Mouse (Mus musculus) kidney, embryonic 16.5 days (tissue): Measurements from ENCODE around the gene Cd46. TPM values are rescaled to one million over a fixed set of nuclear protein-coding genes. Genes with fewer than 3 reads are reported as not detected.

Experiments used
- ATAC-seq: fragments of 200-750 bp; cut with Nextera tagmentation; 2 replicates; pipeline ENCODE4 v1.8.0; 2017; ENCODE audit warnings: moderate TSS enrichment; ENCODE audit not compliant: low FRiP score, low TSS enrichment
- H3K27ac ChIP-seq: fragments of 300-500 bp; sonication (generic); 2 replicates; pipeline ENCODE4 v1.5.1; 2014; ENCODE audit warnings: low read length
- H3K27me3 ChIP-seq: fragments of 300-500 bp; sonication (generic); 2 replicates; pipeline ENCODE4 v1.6.1; 2014; ENCODE audit warnings: low read length, control low read depth, mixed read lengths; ENCODE audit not compliant: insufficient read depth
- H3K36me3 ChIP-seq: fragments of 300-500 bp; sonication (generic); 2 replicates; pipeline ENCODE4 v1.6.1; 2014; ENCODE audit warnings: low read length, control low read depth, mixed read lengths; ENCODE audit not compliant: insufficient read depth
- H3K4me1 ChIP-seq: fragments of 300-500 bp; sonication (generic); 2 replicates; pipeline ENCODE4 v1.6.1; 2014; ENCODE audit warnings: low read length, control low read depth, mixed read lengths; ENCODE audit not compliant: insufficient read depth
- H3K4me2 ChIP-seq: fragments of 300-500 bp; sonication (generic); replicated peaks from 2 replicates; pipeline ENCODE4 v1.6.1; 2014; ENCODE audit warnings: low read depth, low read length
- H3K4me3 ChIP-seq: fragments of 300-500 bp; sonication (generic); 2 replicates; pipeline ENCODE4 v1.5.1; 2014; ENCODE audit warnings: mild to moderate bottlenecking, low read length
- H3K9ac ChIP-seq: fragments of 300-500 bp; sonication (generic); replicated peaks from 2 replicates; pipeline ENCODE4 v1.6.1; 2014; ENCODE audit warnings: low read length
- H3K9me3 ChIP-seq: fragments of 300-500 bp; sonication (generic); 2 replicates; pipeline ENCODE4 v1.6.1; 2016; ENCODE audit warnings: low read length, control low read depth
- WGBS: fragments of 180-500 bp; shearing (Covaris S2); extraction: QIAGEN DNeasy Blood & Tissue Kit; methylation state at CpG from one replicate; pipeline ENCODE4 v1.1.7; 2014; 5-methylcytosine and 5-hydroxymethylcytosine counted together
- polyA plus RNA-seq: library from polyadenylated mRNA; unstranded; fragments of >200 nt; fragmentation: Nextera tagmentation; extraction: Ambion mirVana; gene quantifications from 2 replicates; pipeline ENCODE4 v1.2.1, GENCODE M21; 2015

Cd46 gene
- polyA plus RNA-seq, 1 experiment from 2014 or later = 1.1 TPM

DNA sequence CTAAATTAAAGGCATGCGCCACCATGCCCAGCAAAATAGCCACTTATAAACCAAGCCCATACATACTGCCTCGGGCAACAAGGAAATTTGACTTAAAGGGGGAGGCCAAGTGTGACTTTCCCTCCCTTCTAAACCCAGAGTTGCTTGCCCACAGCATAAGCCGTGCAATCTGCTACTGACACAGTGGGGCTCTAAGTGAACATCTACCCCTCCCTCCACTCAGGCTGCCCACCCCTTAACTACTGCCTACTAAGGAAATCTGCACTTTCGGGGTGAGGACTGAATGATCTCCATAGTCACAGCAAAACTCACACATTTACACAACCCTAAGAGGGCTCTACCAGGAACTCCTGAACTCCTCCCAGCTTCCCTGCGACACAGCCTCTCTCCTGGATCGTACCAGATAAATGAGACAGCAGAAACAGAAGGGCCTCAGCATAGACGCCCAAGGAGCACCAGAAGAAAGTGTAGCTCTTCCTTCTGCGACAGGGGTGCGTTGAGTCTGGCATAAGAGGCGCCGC is 290 bp downstream of the Cd46 start:
- 19% methylated on average over 11 of the region's 11 CpGs for WGBS
- no peaks in the 10 kb centered on the region for H3K27me3 ChIP-seq
- H3K27ac ChIP-seq = peak overlapping the region; percentile 61
- H3K36me3 ChIP-seq = 0 out of 2 replicates have a peak, but pooled peaks cover 5% of the 10 kb centered on the region
- ATAC-seq = peak; percentile 92
- no peaks in the 10 kb centered on the region for H3K9me3 ChIP-seq
- peaks cover 9% of the 10 kb centered on the region for H3K4me1 ChIP-seq
- peak overlapping the region; percentile 59 for H3K4me3 ChIP-seq
- H3K9ac ChIP-seq = peak overlapping the region; percentile 73
- peak overlapping the region; percentile 74 for H3K4me2 ChIP-seq

DNA sequence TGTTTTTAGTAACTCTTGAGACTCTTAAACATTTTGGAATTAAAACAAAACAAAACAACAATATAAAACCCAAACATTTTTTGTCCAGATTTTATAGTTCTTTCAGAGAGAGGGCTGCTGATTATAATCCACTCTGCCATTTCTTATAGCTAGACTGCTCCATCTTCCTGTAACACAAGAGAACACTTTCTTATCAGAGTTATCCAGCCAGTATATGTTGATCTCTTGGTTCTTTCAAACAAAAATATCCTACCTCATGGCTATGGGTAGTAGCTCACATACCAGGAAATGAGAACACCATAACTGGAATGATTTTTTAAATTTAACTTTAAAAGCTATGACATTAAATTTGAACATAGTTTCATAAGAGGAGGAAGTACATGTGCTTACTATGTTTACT is 9.9 kb downstream of the Cd46 start:
- no peak overlapping the region for H3K9ac ChIP-seq
- no peaks in the 10 kb centered on the region for H3K4me1 ChIP-seq
- no peaks in the 10 kb centered on the region for H3K36me3 ChIP-seq
- ATAC-seq = no peak
- H3K9me3 ChIP-seq = no peaks in the 10 kb centered on the region
- H3K27ac ChIP-seq = no peak overlapping the region
- H3K27me3 ChIP-seq = no peaks in the 10 kb centered on the region
- H3K4me2 ChIP-seq = no peak overlapping the region
- H3K4me3 ChIP-seq = no peak overlapping the region

DNA sequence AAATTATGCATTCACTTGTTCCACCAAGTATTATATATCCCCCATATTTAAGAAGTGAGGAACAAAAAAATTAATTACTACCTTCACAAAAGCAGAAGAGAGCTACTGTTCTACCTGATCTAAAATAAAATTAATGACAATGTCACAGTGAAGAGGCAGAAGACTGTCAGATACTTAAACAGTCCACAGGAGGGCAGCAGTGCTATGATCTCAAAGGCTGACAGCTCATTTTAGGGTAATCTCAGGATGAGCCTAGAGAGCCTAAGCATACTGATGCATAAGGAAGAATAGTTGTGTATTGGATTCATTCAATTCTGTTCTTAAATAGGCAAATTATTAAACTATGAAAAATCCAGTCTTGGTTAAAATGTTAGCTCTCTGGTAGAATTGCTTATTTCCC is 51.6 kb downstream of the Cd46 start:
- no peaks in the 10 kb centered on the region for H3K27me3 ChIP-seq
- no peak for ATAC-seq

DNA sequence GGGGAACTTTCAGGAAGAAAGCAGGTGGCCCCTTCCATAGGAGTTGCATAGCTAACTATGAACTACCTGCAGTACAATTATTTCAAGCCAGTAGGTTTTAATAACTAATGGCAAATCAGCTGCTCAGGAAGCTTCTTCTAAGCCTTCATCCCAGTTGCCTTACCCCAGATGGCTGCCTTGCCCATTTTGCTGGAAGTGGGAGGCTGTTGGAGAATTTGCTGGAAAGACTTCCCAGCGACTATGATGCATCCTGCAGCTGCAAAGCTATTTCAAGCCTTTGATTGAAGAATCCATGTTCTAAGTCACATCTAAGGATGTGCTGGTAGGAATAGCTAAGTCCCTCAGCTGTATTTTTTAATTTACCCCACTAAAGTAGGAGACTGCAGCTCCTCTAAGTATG is 53.7 kb downstream of the Cd46 start:
- Histone ChIP-seq H3K4me2 (no peak overlapping the region), H3K9ac (no peak overlapping the region), H3K36me3 (no peaks in the 10 kb centered on the region), H3K9me3 (no peaks in the 10 kb centered on the region), H3K4me3 (no peak overlapping the region), H3K27me3 (no peaks in the 10 kb centered on the region), H3K27ac (no peak overlapping the region), H3K4me1 (no peaks in the 10 kb centered on the region)
- WGBS = 73% methylated on average over 1 of the region's 1 CpGs
- no peak for ATAC-seq

More for the DNA sequence above, 51.6 kb downstream of the Cd46 start:
- Histone ChIP-seq H3K27ac (no peak overlapping the region), H3K4me2 (no peak overlapping the region), H3K9me3 (no peaks in the 10 kb centered on the region), H3K36me3 (no peaks in the 10 kb centered on the region), H3K4me1 (no peaks in the 10 kb centered on the region), H3K9ac (no peak overlapping the region), H3K4me3 (no peak overlapping the region)

DNA sequence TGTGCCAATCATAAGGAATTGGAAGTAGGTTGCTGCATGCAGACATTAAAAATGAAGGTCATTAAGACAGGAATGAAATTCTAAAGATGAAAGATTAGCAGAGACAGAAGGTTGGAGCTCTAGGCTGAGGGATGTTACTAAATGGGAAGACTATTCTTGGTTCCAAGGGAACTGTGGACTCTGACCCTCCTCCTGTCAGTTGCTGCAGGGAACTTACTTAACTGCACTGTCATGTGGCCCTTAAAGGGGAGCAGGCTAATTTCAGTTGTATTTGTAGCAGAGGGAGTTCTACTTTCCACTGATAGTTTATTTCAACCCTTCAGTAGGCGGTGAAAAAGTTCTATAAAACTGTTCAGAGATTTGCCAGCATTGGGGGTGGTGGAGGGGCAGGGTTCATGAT is 54.1 kb downstream of the Cd46 start:
- H3K9me3 ChIP-seq = no peaks in the 10 kb centered on the region
- H3K36me3 ChIP-seq = no peaks in the 10 kb centered on the region
- no peaks in the 10 kb centered on the region for H3K4me1 ChIP-seq
- WGBS = 80% methylated on average over 1 of the region's 1 CpGs
- no peak overlapping the region for H3K4me3 ChIP-seq
- ATAC-seq = no peak
- no peaks in the 10 kb centered on the region for H3K27me3 ChIP-seq
- H3K4me2 ChIP-seq = no peak overlapping the region
- no peak overlapping the region for H3K27ac ChIP-seq
- H3K9ac ChIP-seq = no peak overlapping the region

DNA sequence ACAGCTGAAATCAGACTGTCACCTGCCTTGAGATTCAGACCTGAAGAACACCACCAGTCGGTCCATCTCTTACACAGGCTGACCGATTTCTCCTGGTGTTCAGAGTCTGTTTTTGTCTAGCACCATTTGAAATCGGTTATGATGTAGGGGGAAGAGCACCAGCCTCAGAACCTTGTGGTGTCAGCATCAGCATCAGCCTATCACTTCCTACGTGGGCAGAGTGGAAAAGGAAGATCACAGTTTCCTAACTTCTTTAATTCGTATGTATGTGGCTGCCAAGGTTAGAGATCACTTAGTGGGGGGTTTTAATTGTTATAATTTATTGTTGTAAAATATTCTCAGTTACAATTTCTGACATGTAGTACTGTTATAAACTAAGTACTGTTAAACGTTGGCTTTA is 54.6 kb downstream of the Cd46 start:
- H3K27me3 ChIP-seq = no peaks in the 10 kb centered on the region
- no peak for ATAC-seq

DNA sequence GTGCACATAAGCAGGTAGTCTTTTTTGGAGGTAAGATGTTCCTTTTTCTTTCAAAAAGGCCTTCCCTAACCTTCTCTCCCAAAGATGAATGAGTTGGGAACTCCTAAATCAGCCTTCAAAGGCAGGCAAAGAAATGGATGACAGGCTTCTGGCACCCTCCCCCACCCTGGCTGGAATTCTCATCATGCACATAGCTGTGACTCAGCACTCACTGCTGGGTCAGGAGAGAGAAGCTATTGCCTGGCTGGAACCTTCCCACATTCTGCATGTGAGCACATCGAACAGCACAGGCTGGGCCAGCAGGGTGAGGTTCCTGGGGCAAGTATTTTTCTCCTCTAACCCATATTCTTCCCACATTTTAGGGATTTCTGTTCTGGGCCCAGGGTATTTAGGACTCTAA is 58.1 kb downstream of the Cd46 start:
- WGBS = 75% methylated on average over 1 of the region's 1 CpGs
- no peaks in the 10 kb centered on the region for H3K27me3 ChIP-seq

More for the DNA sequence above, 54.6 kb downstream of the Cd46 start:
- WGBS = 80% methylated on average over 6 of the region's 6 CpGs
- no peaks in the 10 kb centered on the region for H3K4me1 ChIP-seq
- H3K9me3 ChIP-seq = no peaks in the 10 kb centered on the region
- no peak overlapping the region for H3K27ac ChIP-seq
- H3K9ac ChIP-seq = no peak overlapping the region
- no peak overlapping the region for H3K4me2 ChIP-seq
- H3K36me3 ChIP-seq = no peaks in the 10 kb centered on the region
- no peak overlapping the region for H3K4me3 ChIP-seq

DNA sequence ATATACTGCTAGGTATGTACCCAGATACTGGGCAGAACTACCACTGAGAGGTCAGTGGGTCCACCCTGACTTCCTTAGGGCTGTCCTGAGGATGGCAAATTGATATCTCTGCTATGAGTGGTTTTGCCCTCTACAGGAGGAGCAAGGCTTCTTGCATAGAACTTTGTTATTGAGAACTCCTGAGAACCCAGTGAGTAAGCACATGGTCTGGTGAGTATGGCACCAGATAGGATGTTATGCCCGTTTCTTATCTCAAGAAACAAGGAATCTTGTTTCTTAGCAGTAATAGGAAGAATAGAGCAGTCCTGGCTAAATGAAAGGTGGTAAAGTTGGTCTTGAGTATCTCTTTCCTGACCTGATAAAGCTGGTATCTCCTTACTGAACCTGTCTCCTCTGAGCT is 59.3 kb downstream of the Cd46 start:
- H3K27ac ChIP-seq = no peak overlapping the region
- no peaks in the 10 kb centered on the region for H3K4me1 ChIP-seq
- no peak overlapping the region for H3K4me2 ChIP-seq
- H3K4me3 ChIP-seq = no peak overlapping the region
- H3K27me3 ChIP-seq = no peaks in the 10 kb centered on the region
- no peak overlapping the region for H3K9ac ChIP-seq
- no peaks in the 10 kb centered on the region for H3K36me3 ChIP-seq
- no peaks in the 10 kb centered on the region for H3K9me3 ChIP-seq
- ATAC-seq = no peak
- WGBS = 82% methylated on average over 1 of the region's 1 CpGs

More for the DNA sequence above, 58.1 kb downstream of the Cd46 start:
- H3K4me3 ChIP-seq = no peak overlapping the region
- H3K9ac ChIP-seq = no peak overlapping the region
- no peak overlapping the region for H3K4me2 ChIP-seq
- peak; percentile 69; the same call in 1 of the 2 replicates for ATAC-seq
- no peaks in the 10 kb centered on the region for H3K36me3 ChIP-seq
- H3K4me1 ChIP-seq = no peaks in the 10 kb centered on the region
- no peak overlapping the region for H3K27ac ChIP-seq
- no peaks in the 10 kb centered on the region for H3K9me3 ChIP-seq

DNA sequence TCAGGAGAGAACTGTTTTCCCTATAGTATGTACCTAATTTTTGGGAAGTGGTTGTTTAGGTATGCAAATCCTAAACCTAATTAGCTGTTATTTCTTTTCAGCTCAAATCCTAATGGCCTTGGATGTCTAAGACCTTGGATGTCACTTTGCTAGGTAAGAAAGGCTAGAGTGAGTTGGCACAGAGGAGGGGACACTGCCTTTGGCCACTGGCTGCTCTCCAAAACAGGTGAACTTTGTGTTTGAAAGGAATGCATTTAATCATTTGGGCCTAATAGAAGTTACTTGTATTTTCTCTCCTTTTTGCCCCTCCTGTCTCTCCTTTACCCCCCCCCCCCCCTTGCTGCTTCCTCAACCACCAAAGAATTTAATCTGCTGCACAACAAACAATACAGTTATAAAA is 60.3 kb downstream of the Cd46 start:
- no peak for ATAC-seq
- Histone ChIP-seq H3K36me3 (no peaks in the 10 kb centered on the region), H3K9me3 (no peaks in the 10 kb centered on the region), H3K9ac (no peak overlapping the region), H3K27ac (no peak overlapping the region), H3K4me1 (no peaks in the 10 kb centered on the region), H3K4me3 (no peak overlapping the region), H3K27me3 (no peaks in the 10 kb centered on the region), H3K4me2 (no peak overlapping the region)

DNA sequence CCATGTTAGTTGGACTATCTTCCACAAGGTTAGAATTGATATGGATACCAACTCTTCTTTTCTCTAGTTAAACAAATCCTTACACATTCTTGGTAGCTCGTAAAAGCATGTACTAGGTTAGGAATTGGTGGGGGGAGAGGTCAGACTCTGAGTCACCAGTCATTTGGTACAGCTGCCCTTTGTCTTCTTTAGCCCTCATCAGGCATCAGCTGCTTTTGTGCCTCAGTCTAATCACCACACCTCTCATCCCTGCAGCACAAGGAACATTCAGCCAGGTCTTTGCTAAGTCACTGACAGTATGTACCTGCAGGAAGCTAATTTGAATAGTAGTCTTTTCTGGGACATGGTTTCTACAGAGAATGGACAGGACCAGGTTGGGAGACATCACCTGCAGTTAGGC is 64.5 kb downstream of the Cd46 start:
- no peak overlapping the region for H3K9ac ChIP-seq
- no peaks in the 10 kb centered on the region for H3K9me3 ChIP-seq
- H3K27ac ChIP-seq = no peak overlapping the region
- no peaks in the 10 kb centered on the region for H3K36me3 ChIP-seq
- H3K4me1 ChIP-seq = no peaks in the 10 kb centered on the region
- no peak for ATAC-seq
- H3K4me3 ChIP-seq = no peak overlapping the region
- H3K27me3 ChIP-seq = no peaks in the 10 kb centered on the region
- no peak overlapping the region for H3K4me2 ChIP-seq
- 48% methylated on average over 1 of the region's 1 CpGs for WGBS
